Mouse (Mus musculus): ENCODE data around the gene Mrps25. TPM values are rescaled to one million over a fixed set of nuclear protein-coding genes. Genes with fewer than 3 reads are reported as not detected.

Mrps25 gene
- total RNA-seq (2015), result 57.4 and 63.5 TPM in 2 replicates
- total RNA-seq (2017), result 60.5 and 70.8 TPM in 2 replicates

DNA sequence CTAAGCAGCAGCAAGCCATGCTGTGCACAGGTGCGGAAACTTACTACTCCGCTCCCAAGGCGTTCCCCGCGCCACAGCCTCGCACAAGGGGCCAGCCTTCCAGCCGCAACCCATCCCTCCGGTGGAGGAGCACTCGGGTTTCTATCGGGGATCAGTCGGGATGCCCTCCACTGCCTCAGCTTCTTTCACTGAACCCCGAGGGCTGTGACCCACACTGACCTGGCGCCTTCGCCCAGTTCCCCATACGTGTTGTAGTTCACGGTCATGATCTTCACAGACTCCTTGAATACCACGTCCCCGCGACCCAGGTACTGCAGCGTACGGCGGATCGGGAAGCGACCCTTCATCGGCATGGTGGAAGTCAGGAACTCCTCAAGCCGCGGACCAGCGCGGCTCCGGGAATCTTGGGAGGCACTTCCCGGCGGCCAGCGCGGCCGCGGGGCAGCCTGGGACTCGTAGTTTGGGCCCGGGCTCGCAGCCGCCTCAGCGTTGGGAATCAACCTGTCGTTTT lies at the start of gene Mrps25:
Gene Mrps25, minus strand, starts transcription at position 413 of the 511 bp plus-strand sequence.
- peak; percentile 80 for ATAC-seq (replicated peaks; ENCODE audit: poor library complexity)

DNA sequence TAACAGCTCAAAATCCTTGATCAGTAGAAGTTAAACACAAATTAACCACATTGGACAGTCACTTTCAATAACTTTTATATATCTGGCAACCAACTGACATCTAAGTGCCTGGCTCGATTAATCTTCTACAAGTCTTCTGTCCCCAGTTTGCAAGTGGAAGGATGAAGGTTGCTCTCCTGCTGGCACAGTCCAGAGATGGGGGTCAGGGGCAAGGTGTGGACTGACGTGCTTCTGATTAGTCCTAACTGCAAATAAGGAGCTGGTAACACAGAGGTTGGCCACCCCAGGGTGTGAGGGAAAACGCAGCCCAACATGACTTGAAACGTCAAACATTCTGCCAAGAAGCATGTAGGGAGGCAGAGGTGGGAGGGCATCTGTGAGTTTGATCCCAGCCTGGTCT lies 47.9 kb upstream of the Mrps25 start:
- no peak for ATAC-seq (replicated peaks; ENCODE audit: poor library complexity)

GRCm38 (mm10) chr6:92231356-92231755 lies 47.5 kb upstream of the Mrps25 start:
- ATAC-seq (replicated peaks; ENCODE audit: poor library complexity), result no peak

GRCm38 (mm10) chr6:92229586-92229985 lies 45.8 kb upstream of the Mrps25 start:
- ATAC-seq (replicated peaks; ENCODE audit: poor library complexity), result no peak

DNA sequence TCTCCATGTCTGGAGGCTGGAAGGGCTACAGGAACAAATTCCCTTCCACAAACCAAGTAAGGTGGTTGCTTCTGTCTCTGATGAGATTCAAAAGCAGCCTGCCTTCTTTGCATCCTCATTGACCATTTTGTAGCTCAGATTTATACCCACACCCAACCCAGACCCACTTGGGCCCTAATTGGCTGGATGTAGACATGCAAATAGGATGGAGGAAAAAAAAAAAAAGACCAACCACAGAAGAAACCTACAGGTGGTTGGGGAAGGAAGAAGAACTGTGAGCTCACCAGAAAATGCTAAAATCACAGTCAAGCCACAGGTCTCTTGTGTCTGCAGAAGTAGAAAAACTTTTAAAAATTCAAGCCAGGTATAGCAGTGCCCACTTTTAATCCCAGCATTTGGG lies 45.3 kb upstream of the Mrps25 start:
- ATAC-seq (replicated peaks; ENCODE audit: poor library complexity), result no peak

DNA sequence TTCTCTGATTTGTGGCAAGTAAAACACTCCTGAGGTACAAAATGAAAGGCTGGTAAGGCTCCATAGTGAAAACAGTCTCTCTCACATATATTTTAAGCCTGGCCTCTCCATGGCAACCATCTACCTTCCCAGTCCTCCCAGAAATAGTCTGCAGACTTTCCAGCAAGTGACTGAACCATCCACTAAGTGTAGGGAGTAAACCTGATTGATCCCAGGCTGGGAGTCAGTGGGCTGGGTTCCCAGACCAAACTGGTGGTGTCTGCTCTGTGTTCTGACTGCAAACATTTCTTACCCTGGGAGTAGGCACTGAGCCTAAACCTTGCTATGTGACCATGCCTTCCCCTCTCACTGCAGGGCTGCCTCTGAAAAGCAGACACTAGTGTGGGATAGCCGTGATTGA lies 41.1 kb upstream of the Mrps25 start:
- no peak for ATAC-seq (replicated peaks; ENCODE audit: poor library complexity)

- no peak for ATAC-seq (replicated peaks; ENCODE audit: poor library complexity)
Observed at GRCm38 (mm10) chr6:92222021-92222420, 38.2 kb upstream of the Mrps25 start.

GRCm38 (mm10) chr6:92221604-92222003 lies 37.8 kb upstream of the Mrps25 start:
- no peak for ATAC-seq (replicated peaks; ENCODE audit: poor library complexity)

GRCm38 (mm10) chr6:92219445-92219844 lies 35.6 kb upstream of the Mrps25 start:
- peak; percentile 52 for ATAC-seq (replicated peaks; ENCODE audit: poor library complexity)

GRCm38 (mm10) chr6:92214773-92215449 lies 31.1 kb upstream of the Mrps25 start, which contains the start of gene Rbsn:
Rbsn (minus strand) TSS chr6:92214925.
- ATAC-seq (replicated peaks; ENCODE audit: poor library complexity), result peak; percentile 97

DNA sequence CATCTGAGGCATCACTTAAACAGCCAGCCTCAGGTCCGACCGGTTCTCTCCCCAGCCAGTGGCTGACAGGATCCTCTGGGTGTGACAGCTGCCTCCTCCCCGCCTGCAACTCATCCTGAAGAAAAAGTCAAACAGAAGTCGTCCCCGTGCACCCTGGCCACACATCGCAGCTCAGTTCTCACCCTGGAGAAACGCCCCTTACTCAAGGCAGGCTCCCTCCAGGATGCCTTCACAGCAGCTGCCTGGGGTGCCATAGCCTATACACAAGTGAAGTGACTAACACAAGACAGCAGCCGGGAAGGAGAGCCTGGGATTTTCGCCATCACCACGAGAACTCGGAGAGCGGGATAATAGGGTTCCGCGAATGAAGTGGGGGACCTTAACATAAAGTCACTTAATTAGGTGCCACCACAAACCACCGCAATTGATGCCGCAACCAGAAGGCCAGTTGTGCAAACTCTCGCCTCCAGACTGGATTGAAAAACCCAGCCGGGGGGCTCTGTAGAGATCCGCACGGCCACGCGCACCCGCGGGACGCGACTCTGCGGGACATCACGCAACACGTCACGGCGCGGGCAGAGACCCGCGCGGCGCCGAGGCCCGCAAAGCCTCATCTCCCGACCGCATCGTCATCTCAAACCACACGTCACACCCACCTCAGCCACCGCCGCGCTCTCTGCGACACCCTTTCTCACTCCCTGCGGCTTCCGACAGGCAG lies 30.4 kb upstream of the Mrps25 start:
- ATAC-seq (replicated peaks; ENCODE audit: poor library complexity), result peak; percentile 56

DNA sequence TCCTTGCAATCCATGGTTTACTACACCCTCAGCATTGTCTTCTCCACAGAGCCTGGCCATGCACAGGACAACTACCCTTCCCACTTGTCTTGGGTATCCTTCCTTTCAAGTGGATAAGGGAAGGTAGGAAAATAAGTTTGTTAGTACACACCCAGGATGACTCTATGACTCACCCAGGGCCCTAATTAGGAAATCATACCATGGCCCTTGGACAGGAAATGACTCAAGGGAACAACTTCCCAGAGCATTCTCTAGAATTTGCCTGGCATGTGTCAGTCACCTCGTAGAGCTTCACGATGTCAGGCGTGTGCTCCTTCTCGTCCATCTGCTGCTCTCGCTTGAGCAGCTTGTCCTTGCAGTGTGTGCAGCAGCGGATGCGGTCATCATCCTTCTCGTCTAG lies 15.6 kb upstream of the Mrps25 start:
- ATAC-seq (replicated peaks; ENCODE audit: poor library complexity), result peak; percentile 44

GRCm38 (mm10) chr6:92184178-92184577 lies 345 bp upstream of the Mrps25 start:
- peak; percentile 62 for ATAC-seq (replicated peaks; ENCODE audit: poor library complexity)

DNA sequence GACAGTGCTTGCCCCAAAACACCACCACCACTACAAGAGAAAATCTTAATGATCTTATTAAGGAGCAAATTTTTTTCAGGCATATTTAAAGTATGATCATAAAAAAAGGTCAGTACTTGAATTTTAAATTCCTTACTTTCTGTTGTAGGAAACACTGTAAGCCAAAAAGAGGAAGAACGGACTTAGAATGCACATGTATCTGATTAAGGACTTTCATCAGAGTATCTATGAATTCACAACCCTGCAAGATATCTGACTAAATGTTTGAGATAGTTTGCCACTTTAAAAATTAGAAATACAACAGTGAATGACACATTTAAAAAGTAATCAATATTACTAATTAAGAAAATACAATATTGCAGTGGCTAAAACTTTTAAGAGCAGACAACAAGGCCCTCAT lies 7.4 kb downstream of the Mrps25 start:
- no peak for ATAC-seq (replicated peaks; ENCODE audit: poor library complexity)

- ATAC-seq (replicated peaks; ENCODE audit: poor library complexity), result no peak
Observed at GRCm38 (mm10) chr6:92162724-92163123, 21.1 kb downstream of the Mrps25 start.

DNA sequence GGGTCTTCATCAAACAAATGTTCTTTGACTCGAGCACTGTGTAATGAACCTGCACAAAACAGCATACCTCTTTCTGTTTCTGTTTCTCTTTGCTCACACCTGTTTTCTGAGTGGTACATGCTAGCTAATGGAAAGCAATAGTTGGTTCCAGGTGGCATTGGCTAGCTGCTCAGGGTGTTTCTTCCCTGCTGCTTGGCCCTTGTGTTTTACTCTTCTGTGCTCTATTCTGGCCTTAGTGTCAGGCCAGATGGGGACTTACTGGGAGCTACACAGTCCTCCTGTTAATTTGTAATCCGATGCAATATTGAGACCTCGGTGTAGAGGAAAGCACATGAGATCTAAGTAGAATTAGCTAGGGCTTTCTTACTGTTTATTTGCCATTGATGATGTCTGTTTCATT lies 25.0 kb downstream of the Mrps25 start:
- no peak for ATAC-seq (replicated peaks; ENCODE audit: poor library complexity)

DNA sequence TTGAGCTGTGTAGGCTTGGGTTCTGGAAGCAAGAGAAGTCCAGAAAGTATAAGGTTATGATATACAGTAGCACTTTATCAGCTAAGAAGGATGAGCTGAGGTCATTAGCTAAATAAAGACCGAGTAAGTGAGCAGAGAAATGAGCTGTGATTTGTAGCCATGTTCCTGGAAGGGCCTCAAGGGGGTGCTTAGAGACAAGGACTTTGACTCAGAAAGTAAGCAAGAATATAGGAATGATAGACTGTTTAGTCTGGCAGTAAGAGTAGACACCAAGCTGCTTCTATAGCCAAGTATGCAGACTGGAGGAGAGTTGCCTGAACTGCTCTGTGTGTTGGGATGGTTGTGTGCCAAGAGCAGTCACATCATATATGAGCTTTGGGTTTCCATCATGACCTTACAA lies 30.1 kb downstream of the Mrps25 start:
- no peak for ATAC-seq (replicated peaks; ENCODE audit: poor library complexity)

- ATAC-seq (replicated peaks; ENCODE audit: poor library complexity), result no peak
Observed at GRCm38 (mm10) chr6:92145881-92146280, 38.0 kb downstream of the Mrps25 start.

DNA sequence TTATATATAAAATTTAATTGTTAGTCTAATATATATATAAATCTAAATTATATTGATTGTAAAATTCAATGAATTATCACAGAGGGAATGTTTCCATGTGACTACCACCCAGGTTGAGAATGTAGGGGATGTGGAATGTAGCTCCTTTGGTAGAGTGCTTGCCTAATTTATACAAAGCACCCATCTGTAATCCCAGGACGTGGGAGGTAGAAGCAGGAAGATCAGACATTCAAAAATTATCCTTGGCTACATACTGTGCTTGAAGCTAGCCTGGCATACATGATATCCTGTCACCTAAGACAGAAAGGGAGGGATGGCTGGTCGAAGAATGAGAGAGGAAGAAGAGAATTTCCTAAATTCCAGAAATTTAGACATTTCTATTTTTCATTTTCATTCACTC lies 47.5 kb downstream of the Mrps25 start:
- no peak for ATAC-seq (replicated peaks; ENCODE audit: poor library complexity)

DNA sequence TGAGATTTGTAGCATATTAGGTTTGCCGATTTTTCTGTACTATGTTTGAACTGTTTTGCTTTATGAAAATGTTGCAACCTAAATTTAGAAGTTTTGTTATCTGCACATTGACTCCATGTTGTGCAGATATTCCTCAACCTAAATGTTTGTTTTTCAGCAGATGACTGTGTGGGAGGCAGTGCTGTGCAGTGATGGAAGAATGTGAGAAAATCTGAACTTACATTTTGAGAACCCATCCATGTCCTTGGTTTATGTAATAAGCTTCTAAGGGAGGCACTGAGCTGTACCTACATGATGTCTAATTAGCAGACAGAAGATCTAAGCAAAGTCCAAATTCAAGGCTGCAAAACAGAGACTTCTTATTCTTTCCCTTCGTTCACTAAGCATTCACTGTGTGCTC lies 50.2 kb downstream of the Mrps25 start:
- ATAC-seq (replicated peaks; ENCODE audit: poor library complexity), result no peak

- 0 out of 2 replicates have a peak, but pooled peaks have one; percentile 34 for ATAC-seq (replicated peaks; ENCODE audit: poor library complexity)
Observed at GRCm38 (mm10) chr6:92132021-92132911, 51.6 kb downstream of the Mrps25 start.

All from megakaryocyte progenitor cell, adult 5-6 weeks (primary cell).